13 mouse cellular contexts compared by ENCODE assay signal in the genomic region with DNA sequence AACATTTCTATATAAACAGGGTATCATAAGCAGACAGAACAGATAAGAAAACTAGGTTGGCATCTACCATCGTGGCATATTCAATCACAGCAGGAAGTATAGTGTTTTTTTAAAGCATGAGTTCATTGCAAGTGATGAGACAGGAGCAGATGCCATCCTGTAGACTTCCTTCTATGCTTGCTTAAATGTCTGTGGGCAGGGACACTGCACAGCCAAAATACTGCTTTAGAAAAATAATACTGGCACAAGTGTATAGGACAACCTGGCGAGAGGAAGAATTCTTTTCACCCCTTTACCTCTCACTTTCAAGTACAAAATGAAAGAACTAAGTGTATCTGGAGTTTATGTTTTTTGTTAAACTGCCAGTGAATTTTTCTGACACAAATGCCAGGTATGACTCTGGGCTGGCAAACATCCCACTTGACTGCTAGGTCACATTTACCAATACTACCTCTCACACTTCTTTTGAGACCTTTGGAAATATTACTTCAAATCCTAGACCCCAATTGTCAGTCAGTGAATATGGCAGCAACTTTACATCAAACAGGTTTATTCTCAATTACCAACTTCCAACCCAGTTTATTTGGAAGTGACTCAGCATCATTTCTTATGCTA.
"Had no signal": no experiment of that assay in that cellular context is flagged by ENCODE, and none has a peak within 500 bp of the region (broad histone marks: within the 10 kb centered on the region; RNA-seq: fewer than 3 reads in every experiment).

No protein-coding gene starts in this region.

- H3K27ac ChIP-seq: kidney, postnatal 0 days; layer of hippocampus, adult 2 months; limb, embryonic 10.5 days; liver, embryonic 15.5 days; midbrain, embryonic 10.5 days; neural tube, embryonic 12.5 days had no signal

- H3K36me3 ChIP-seq: limb, embryonic 10.5 days; liver, embryonic 15.5 days; midbrain, embryonic 10.5 days; neural tube, embryonic 12.5 days had no signal

- H3K27me3 ChIP-seq: liver, embryonic 15.5 days; neural tube, embryonic 12.5 days had no signal

- H3K4me1 ChIP-seq: limb, embryonic 10.5 days; liver, embryonic 15.5 days; midbrain, embryonic 10.5 days; neural tube, embryonic 12.5 days had no signal

- DNase-seq: kidney, adult 9 months; kidney, postnatal 36 days; lung, adult 2 months; lung, postnatal 36 days; midbrain, embryonic 14.5 days; right cerebral cortex, postnatal 25 days; thymus, postnatal 4 days had no signal

- H3K4me3 ChIP-seq: layer of hippocampus, adult 2 months; limb, embryonic 10.5 days; liver, embryonic 15.5 days; midbrain, embryonic 10.5 days; neural tube, embryonic 12.5 days had no signal
